Mouse (Mus musculus) central nervous system, embryonic 11.5 days (tissue): Measurements from ENCODE around the gene Gm10721. TPM values are rescaled to one million over a fixed set of nuclear protein-coding genes. Genes with fewer than 3 reads are reported as not detected.

Experiments
- polyA plus RNA-seq: library from polyadenylated mRNA; depleted of rRNA; stranded (reverse); fragments of >200 nt; gene quantifications from 2 replicates; pipeline ENCODE4 v1.2.3, GENCODE M21; 2012; rRNA removed

Gm10721 gene
- polyA plus RNA-seq: 0.10 TPM in 1 of 2 replicates, not detected in the other

DNA sequence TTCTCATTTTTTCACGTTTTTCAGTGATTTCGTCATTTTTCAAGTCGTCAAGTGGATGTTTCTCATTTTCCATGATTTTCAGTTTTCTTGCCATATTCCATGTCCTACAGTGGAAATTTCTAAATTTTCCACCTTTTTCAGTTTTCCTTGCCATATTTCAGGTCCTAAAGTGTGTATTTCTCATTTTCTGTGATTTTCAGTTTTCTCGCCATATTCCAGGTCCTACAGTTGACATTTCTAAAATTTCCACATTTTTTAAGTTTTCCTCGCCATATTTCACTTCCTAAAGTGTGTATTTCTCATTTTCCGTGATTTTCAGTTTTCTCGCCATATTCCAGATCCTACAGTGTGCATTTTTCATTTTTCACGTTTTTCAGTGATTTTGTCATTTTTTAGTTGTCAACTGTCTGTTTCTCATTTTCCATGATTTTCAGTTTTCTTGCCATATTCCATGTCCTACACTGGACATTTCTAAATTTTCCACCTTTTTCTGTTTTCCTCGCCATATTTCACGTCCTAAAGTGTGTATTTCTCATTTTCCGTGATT, at the start of gene Gm10721:
Gene Gm10721, plus strand, starts transcription at position 408 of the 547 bp plus-strand sequence.

DNA sequence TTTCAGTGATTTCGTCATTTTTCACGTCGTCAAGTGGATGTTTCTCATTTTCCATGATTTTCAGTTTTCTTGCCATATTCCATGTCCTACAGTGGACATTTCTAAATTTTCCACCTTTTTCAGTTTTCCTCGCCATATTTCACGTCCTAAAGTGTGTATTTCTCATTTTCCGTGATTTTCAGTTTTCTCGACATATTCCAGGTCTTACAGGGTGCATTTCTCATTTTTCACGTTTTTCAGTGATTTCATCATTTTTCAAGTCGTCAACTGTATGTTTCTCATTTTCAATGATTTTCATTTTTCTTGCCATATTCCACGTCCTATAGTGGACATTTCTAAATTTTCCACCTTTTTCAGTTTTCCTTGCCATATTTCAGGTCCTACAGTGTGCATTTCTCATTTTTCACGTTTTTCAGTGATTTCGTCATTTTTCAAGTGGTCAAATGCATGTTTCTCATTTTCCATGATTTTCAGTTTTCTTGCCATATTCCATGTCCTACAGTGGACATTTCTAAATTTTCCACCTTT, 12.4 kb upstream of the Gm10721 start, which contains the start of gene Gm10722:
Gene Gm10722, plus strand, starts transcription at position 478 of the 528 bp plus-strand sequence.

DNA sequence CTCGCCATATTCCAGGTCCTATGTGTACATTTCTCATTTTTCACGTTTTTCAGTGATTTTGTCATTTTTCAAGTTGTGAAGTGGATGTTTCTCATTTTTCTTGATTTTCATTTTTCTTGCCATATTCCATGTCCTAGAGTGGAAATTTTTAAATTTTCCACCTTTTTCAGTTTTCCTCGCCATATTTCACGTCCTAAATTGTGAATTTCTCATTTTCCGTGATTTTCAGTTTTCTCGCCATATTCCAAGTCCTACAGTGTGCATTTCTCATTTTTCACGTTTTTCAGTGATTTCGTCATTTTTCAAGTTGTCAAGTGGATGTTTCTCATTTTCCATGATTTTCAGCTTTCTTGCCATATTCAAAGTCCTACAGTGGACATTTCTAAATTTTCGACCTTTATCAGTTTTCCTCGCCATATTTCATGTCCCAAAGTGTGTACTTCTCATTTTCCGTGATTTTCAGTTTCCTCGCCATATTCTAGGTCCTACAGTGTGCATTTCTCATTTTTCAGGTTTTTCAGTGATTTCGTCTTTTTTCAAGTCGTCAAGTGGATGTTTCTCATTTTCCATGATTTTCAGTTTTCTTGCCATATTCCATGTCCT, 10.0 kb upstream of the Gm10721 start, which contains the start of gene Gm11168:
Gene Gm11168, plus strand, starts transcription at position 553 of the 603 bp plus-strand sequence.

DNA sequence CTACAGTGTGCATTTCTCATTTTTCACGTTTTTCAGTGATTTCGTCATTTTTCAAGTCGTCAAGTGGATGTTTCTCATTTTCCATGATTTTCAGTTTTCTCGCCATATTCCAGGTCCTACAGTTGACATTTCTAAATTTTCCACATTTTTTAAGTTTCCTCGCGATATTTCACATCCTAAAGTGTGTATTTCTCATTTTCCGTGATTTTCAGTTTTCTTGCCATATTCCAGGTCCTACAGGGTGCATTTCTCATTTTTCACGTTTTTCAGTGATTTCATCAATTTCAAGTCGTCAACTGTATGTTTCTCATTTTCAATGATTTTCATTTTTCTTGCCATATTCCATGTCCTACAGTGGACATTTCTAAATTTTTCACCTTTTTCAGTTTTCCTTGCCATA, 2.4 kb downstream of the Gm10721 start, which contains the start of gene Gm10720:
Gene Gm10720, plus strand, starts transcription at position 301 of the 400 bp plus-strand sequence.

DNA sequence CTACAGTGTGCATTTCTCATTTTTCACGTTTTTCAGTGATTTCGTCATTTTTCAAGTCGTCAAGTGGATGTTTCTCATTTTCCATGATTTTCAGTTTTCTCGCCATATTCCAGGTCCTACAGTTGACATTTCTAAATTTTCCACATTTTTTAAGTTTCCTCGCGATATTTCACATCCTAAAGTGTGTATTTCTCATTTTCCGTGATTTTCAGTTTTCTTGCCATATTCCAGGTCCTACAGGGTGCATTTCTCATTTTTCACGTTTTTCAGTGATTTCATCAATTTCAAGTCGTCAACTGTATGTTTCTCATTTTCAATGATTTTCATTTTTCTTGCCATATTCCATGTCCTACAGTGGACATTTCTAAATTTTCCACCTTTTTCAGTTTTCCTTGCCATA, 4.2 kb downstream of the Gm10721 start, which contains the start of gene Gm10719:
Gene Gm10719, plus strand, starts transcription at position 301 of the 400 bp plus-strand sequence.

DNA sequence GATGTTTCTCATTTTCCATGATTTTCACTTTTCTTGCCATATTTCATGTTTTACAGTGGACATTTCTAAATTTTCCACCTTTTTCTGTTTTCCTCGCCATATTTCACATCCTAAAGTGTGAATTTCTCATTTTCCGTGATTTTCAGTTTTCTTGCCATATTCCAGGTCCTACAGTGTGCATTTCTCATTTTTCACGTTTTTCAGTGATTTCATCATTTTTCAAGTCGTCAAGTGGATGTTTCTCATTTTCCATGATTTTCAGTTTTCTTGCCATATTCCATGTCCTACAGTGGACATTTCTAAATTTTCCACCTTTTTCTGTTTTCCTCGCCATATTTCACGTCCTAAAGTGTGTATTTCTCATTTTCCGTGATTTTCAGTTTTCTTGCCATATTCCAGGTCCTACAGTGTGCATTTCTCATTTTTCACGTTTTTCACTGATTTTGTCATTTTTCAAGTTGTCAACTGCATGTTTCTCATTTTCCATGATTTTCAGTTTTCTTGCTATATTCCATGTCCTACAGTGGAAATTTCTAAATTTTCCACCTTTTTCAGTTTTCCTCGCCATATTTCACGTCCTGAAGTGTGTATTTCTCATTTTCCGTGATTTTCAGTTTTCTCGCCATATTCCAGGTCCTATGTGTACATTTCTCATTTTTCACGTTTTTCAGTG, 10.5 kb downstream of the Gm10721 start, which contains the start of gene Gm10718:
Gene Gm10718, plus strand, starts transcription at position 236 of the 673 bp plus-strand sequence.

DNA sequence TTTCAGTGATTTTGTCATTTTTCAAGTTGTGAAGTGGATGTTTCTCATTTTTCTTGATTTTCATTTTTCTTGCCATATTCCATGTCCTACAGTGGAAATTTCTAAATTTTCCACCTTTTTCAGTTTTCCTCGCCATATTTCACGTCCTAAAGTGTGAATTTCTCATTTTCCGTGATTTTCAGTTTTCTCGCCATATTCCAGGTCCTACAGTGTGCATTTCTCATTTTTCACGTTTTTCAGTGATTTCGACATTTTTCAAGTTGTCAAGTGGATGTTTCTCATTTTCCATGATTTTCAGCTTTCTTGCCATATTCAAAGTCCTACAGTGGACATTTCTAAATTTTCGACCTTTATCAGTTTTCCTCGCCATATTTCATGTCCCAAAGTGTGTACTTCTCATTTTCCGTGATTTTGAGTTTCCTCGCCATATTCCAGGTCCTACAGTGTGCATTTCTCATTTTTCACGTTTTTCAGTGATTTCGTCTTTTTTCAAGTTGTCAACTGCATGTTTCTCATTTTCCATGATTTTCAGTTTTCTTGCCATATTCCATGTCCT, 12.1 kb downstream of the Gm10721 start, which contains the start of gene Gm10717:
Gene Gm10717, plus strand, starts transcription at position 506 of the 556 bp plus-strand sequence.

DNA sequence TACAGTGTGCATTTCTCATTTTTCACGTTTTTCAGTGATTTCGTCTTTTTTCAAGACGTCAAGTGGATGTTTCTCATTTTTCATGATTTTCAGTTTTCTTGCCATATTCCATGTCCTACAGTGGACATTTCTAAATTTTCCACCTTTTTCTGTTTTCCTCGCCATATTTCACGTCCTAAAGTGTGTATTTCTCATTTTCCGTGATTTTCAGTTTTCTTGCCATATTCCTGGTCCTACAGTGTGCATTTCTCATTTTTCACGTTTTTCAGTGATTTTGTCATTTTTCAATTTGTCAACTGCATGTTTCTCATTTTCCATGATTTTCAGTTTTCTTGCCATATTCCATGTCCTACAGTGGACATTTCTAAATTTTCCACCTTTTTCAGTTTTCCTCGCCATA, 21.4 kb downstream of the Gm10721 start, which contains the start of gene Gm17535:
Gene Gm17535, plus strand, starts transcription at position 301 of the 400 bp plus-strand sequence.

DNA sequence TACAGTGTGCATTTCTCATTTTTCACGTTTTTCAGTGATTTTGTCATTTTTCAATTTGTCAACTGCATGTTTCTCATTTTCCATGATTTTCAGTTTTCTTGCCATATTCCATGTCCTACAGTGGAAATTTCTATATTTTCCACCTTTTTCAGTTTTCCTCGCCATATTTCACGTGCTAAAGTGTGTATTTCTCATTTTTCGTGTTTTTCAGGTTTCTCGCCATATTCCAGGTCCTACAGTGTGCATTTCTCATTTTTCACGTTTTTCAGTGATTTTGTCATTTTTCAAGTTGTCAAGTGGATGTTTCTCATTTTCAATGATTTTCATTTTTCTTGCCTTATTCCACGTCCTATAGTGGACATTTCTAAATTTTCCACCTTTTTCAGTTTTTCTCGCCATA, 23.6 kb downstream of the Gm10721 start, which contains the start of gene Gm10715:
Gene Gm10715, plus strand, starts transcription at position 301 of the 400 bp plus-strand sequence.

Other genes starting within 250 kb of the Gm10721 start
- gene Gm10722, start 12.2 kb upstream of the Gm10721 start, polyA plus RNA-seq: not detected in 2 replicates
- gene Gm11168, start 9.8 kb upstream of the Gm10721 start, polyA plus RNA-seq: not detected in 2 replicates
- gene Gm10720, start 2.5 kb downstream of the Gm10721 start, polyA plus RNA-seq: not detected in 2 replicates
- gene Gm10719, start 4.3 kb downstream of the Gm10721 start, polyA plus RNA-seq: 0.14 TPM in 1 of 2 replicates, not detected in the other
- gene Gm10718, start 10.4 kb downstream of the Gm10721 start, polyA plus RNA-seq: 0.41 TPM in 1 of 2 replicates, not detected in the other
- not detected in 2 replicates for gene Gm10717, start 12.3 kb downstream of the Gm10721 start, polyA plus RNA-seq
- not detected in 2 replicates for gene Gm17535, start 21.5 kb downstream of the Gm10721 start, polyA plus RNA-seq
- gene Gm10715, start 23.7 kb downstream of the Gm10721 start, polyA plus RNA-seq: not detected in 2 replicates